Mouse (Mus musculus): Measurements from ENCODE around the gene Wap. TPM values are rescaled to one million over a fixed set of nuclear protein-coding genes. Genes with fewer than 3 reads are reported as not detected.

Wap gene
- polyA plus RNA-seq, 1 experiment: not detected

GRCm38 (mm10) chr11:6596205-6596604, 42.2 kb downstream of the Wap start:
- no peak overlapping the region for H3K4me3 ChIP-seq (ENCODE audit: insufficient read depth, low read depth, low read length)
- no peaks in the 10 kb centered on the region for H3K4me1 ChIP-seq (ENCODE audit: control insufficient read depth, insufficient read depth, insufficient read length, low read length)
- no peak overlapping the region for H3K27ac ChIP-seq (replicated peaks; ENCODE audit: low read depth, low read length)

- no peaks in the 10 kb centered on the region for H3K4me1 ChIP-seq (ENCODE audit: control insufficient read depth, insufficient read depth, insufficient read length, low read length)
- H3K27ac ChIP-seq (replicated peaks; ENCODE audit: low read depth, low read length): no peak overlapping the region
- no peak overlapping the region for H3K4me3 ChIP-seq (ENCODE audit: insufficient read depth, low read depth, low read length)
Observed at GRCm38 (mm10) chr11:6595339-6595738, 43.1 kb downstream of the Wap start.

- no peak overlapping the region for H3K4me3 ChIP-seq (ENCODE audit: insufficient read depth, low read depth, low read length)
- H3K4me1 ChIP-seq (ENCODE audit: control insufficient read depth, insufficient read depth, insufficient read length, low read length): no peaks in the 10 kb centered on the region
- no peak overlapping the region for H3K27ac ChIP-seq (replicated peaks; ENCODE audit: low read depth, low read length)
Observed at GRCm38 (mm10) chr11:6594845-6595244, 43.6 kb downstream of the Wap start.

GRCm38 (mm10) chr11:6593406-6593805, 45.0 kb downstream of the Wap start:
- Histone ChIP-seq H3K27ac (replicated peaks; ENCODE audit: low read depth, low read length) (no peak overlapping the region), H3K4me1 (ENCODE audit: control insufficient read depth, insufficient read depth, insufficient read length, low read length) (no peaks in the 10 kb centered on the region), H3K4me3 (ENCODE audit: insufficient read depth, low read depth, low read length) (no peak overlapping the region)

- Histone ChIP-seq H3K4me3 (ENCODE audit: insufficient read depth, low read depth, low read length) (no peak overlapping the region), H3K27ac (replicated peaks; ENCODE audit: low read depth, low read length) (no peak overlapping the region), H3K4me1 (ENCODE audit: control insufficient read depth, insufficient read depth, insufficient read length, low read length) (no peaks in the 10 kb centered on the region)
Observed at GRCm38 (mm10) chr11:6590933-6591675, 47.3 kb downstream of the Wap start.

GRCm38 (mm10) chr11:6589838-6590237, 48.6 kb downstream of the Wap start:
- H3K4me1 ChIP-seq (ENCODE audit: control insufficient read depth, insufficient read depth, insufficient read length, low read length): peaks cover 4% of the 10 kb centered on the region; the same call in 1 of the 2 replicates
- no peak overlapping the region for H3K27ac ChIP-seq (replicated peaks; ENCODE audit: low read depth, low read length)
- no peak overlapping the region for H3K4me3 ChIP-seq (ENCODE audit: insufficient read depth, low read depth, low read length)

- Histone ChIP-seq H3K4me1 (ENCODE audit: control insufficient read depth, insufficient read depth, insufficient read length, low read length) (peaks cover 4% of the 10 kb centered on the region; the same call in 1 of the 2 replicates), H3K27ac (replicated peaks; ENCODE audit: low read depth, low read length) (no peak overlapping the region), H3K4me3 (ENCODE audit: insufficient read depth, low read depth, low read length) (no peak overlapping the region)
Observed at GRCm38 (mm10) chr11:6588295-6588694, 50.1 kb downstream of the Wap start.

GRCm38 (mm10) chr11:6587249-6587940, 51.0 kb downstream of the Wap start:
- Histone ChIP-seq H3K4me3 (ENCODE audit: insufficient read depth, low read depth, low read length) (no peak overlapping the region), H3K27ac (replicated peaks; ENCODE audit: low read depth, low read length) (no peak overlapping the region), H3K4me1 (ENCODE audit: control insufficient read depth, insufficient read depth, insufficient read length, low read length) (peaks cover 4% of the 10 kb centered on the region; the same call in 1 of the 2 replicates)

GRCm38 (mm10) chr11:6586660-6587059, 51.8 kb downstream of the Wap start:
- Histone ChIP-seq H3K27ac (replicated peaks; ENCODE audit: low read depth, low read length) (no peak overlapping the region), H3K4me3 (ENCODE audit: insufficient read depth, low read depth, low read length) (no peak overlapping the region), H3K4me1 (ENCODE audit: control insufficient read depth, insufficient read depth, insufficient read length, low read length) (peaks cover 4% of the 10 kb centered on the region; the same call in 1 of the 2 replicates)

- Histone ChIP-seq H3K4me3 (ENCODE audit: insufficient read depth, low read depth, low read length) (no peak overlapping the region), H3K27ac (replicated peaks; ENCODE audit: low read depth, low read length) (no peak overlapping the region), H3K4me1 (ENCODE audit: control insufficient read depth, insufficient read depth, insufficient read length, low read length) (peaks cover 4% of the 10 kb centered on the region; the same call in 1 of the 2 replicates)
Observed at GRCm38 (mm10) chr11:6585748-6586147, 52.7 kb downstream of the Wap start.

Other genes starting within 250 kb of the Wap start
- gene Zmiz2, start 249.6 kb downstream of the Wap start, polyA plus RNA-seq (2012; ENCODE audit: insufficient read depth, insufficient read length, missing spikeins): 20.4 and 25.1 TPM in 2 replicates
- gene Ppia, start 223.2 kb downstream of the Wap start, polyA plus RNA-seq (2012; ENCODE audit: insufficient read depth, insufficient read length, missing spikeins): 1,997 and 2,277 TPM in 2 replicates
- 54.3 and 66.3 TPM in 2 replicates for gene H2afv, start 194.2 kb downstream of the Wap start, polyA plus RNA-seq (2012; ENCODE audit: insufficient read depth, insufficient read length, missing spikeins)
- 25.2 and 39.9 TPM in 2 replicates for gene Purb, start 162.7 kb downstream of the Wap start, polyA plus RNA-seq (2012; ENCODE audit: insufficient read depth, insufficient read length, missing spikeins)
- 0.71 and 2.9 TPM in 2 replicates for gene Myo1g, start 117.7 kb downstream of the Wap start, polyA plus RNA-seq (2012; ENCODE audit: insufficient read depth, insufficient read length, missing spikeins)
- 26.2 and 29.6 TPM in 2 replicates for gene Ccm2, start 91.8 kb downstream of the Wap start, polyA plus RNA-seq (2012; ENCODE audit: insufficient read depth, insufficient read length, missing spikeins)
- not detected in 2 replicates for gene Nacad, start 32.6 kb downstream of the Wap start, polyA plus RNA-seq (2012; ENCODE audit: insufficient read depth, insufficient read length, missing spikeins)
- 57.4 and 57.7 TPM in 2 replicates for gene Tbrg4, start 12.6 kb downstream of the Wap start, polyA plus RNA-seq (2012; ENCODE audit: insufficient read depth, insufficient read length, missing spikeins)
- not detected in 2 replicates for gene Ramp3, start 19.9 kb upstream of the Wap start, polyA plus RNA-seq (2012; ENCODE audit: insufficient read depth, insufficient read length, missing spikeins)
- not detected in 2 replicates for gene Gm11983, start 199.0 kb upstream of the Wap start, polyA plus RNA-seq (2012; ENCODE audit: insufficient read depth, insufficient read length, missing spikeins)

Data from brown adipose tissue, adult 24 weeks (tissue).